Mouse (Mus musculus): Measurements from ENCODE around the gene Mroh8.
"Not testable (repeated sequence)": the region's sequence is repeated elsewhere in the genome, so short reads cannot be mapped to it uniquely, and the experiment has no call there.

The Mroh8 gene

GRCm38 (mm10) chr2:157292093-157292492 lies 12.7 kb upstream of the Mroh8 start:
- DNase-seq (ENCODE audit: low read depth, low spot score), result peak; percentile 16

GRCm38 (mm10) chr2:157288996-157289395 lies 9.6 kb upstream of the Mroh8 start:
- no peak for DNase-seq (ENCODE audit: low read depth, low spot score)

GRCm38 (mm10) chr2:157287542-157287941 lies 8.2 kb upstream of the Mroh8 start:
- no peak for DNase-seq (ENCODE audit: low read depth, low spot score)

GRCm38 (mm10) chr2:157283321-157283720 lies 4.0 kb upstream of the Mroh8 start:
- DNase-seq (ENCODE audit: low read depth, low spot score), result no peak

GRCm38 (mm10) chr2:157278717-157279415 lies 483 bp downstream of the Mroh8 start, which contains the start of gene Rpn2:
Gene Rpn2, plus strand, starts transcription at chr2:157279017.
- DNase-seq (ENCODE audit: low read depth, low spot score), result peak; percentile 89

GRCm38 (mm10) chr2:157263832-157264231 lies 15.5 kb downstream of the Mroh8 start:
- DNase-seq (ENCODE audit: low read depth, low spot score), result no peak

- DNase-seq (ENCODE audit: low read depth, low spot score), result no peak
Measured at GRCm38 (mm10) chr2:157263101-157263500, 16.2 kb downstream of the Mroh8 start.

GRCm38 (mm10) chr2:157262506-157262905 lies 16.8 kb downstream of the Mroh8 start:
- no peak for DNase-seq (ENCODE audit: low read depth, low spot score)

- no peak for DNase-seq (ENCODE audit: low read depth, low spot score)
Measured at GRCm38 (mm10) chr2:157261930-157262329, 17.4 kb downstream of the Mroh8 start.

GRCm38 (mm10) chr2:157259720-157260119 lies 19.6 kb downstream of the Mroh8 start:
- DNase-seq (ENCODE audit: low read depth, low spot score), result no peak

- DNase-seq (ENCODE audit: low read depth, low spot score), result no peak
Measured at GRCm38 (mm10) chr2:157248111-157248510, 31.2 kb downstream of the Mroh8 start.

- no peak for DNase-seq (ENCODE audit: low read depth, low spot score)
Measured at GRCm38 (mm10) chr2:157245603-157246002, 33.7 kb downstream of the Mroh8 start.

- no peak for DNase-seq (ENCODE audit: low read depth, low spot score)
Measured at GRCm38 (mm10) chr2:157245001-157245400, 34.3 kb downstream of the Mroh8 start.

- no peak for DNase-seq (ENCODE audit: low read depth, low spot score)
Measured at GRCm38 (mm10) chr2:157235946-157236345, 43.4 kb downstream of the Mroh8 start.

GRCm38 (mm10) chr2:157221916-157222315 lies 57.4 kb downstream of the Mroh8 start:
- DNase-seq (ENCODE audit: low read depth, low spot score), result not testable (repeated sequence)

GRCm38 (mm10) chr2:157220108-157220507 lies 59.2 kb downstream of the Mroh8 start:
- DNase-seq (ENCODE audit: low read depth, low spot score), result no peak

- no peak for DNase-seq (ENCODE audit: low read depth, low spot score)
Measured at GRCm38 (mm10) chr2:157211731-157212130, 67.6 kb downstream of the Mroh8 start.

GRCm38 (mm10) chr2:157204366-157205218 lies 74.8 kb downstream of the Mroh8 start, which contains the start of gene Rbl1:
Gene Rbl1, minus strand, starts transcription at chr2:157204534.
- peak; percentile 89 for DNase-seq (ENCODE audit: low read depth, low spot score)

GRCm38 (mm10) chr2:157203459-157204365 lies 75.6 kb downstream of the Mroh8 start:
- DNase-seq (ENCODE audit: low read depth, low spot score), result peak; percentile 39

- DNase-seq (ENCODE audit: low read depth, low spot score), result no peak
Measured at GRCm38 (mm10) chr2:157203026-157203425, 76.3 kb downstream of the Mroh8 start.

- no peak for DNase-seq (ENCODE audit: low read depth, low spot score)
Measured at GRCm38 (mm10) chr2:157202361-157202760, 77.0 kb downstream of the Mroh8 start.
